8 mouse cellular contexts compared by ENCODE assay signal in genomic region chr3:96327131-96327530, GRCm38 (mm10). TPM values are rescaled to one million over a fixed set of nuclear protein-coding genes. Genes with fewer than 3 reads are reported as not detected.
DNase-seq lines count a peak whose midpoint lies in the region; ATAC-seq and TF ChIP-seq lines count a peak whose summit lies in the region.

No protein-coding gene starts in this region.

- peaks cover 3% of the 10 kb centered on the region; the same call in 1 of the 2 replicates for H3K4me1 ChIP-seq in heart, embryonic 11.5 days (ENCODE audit: control insufficient read depth, insufficient read depth, low read length)
- no peaks in the 10 kb centered on the region for H3K4me1 ChIP-seq in kidney, postnatal 0 days (replicated peaks; ENCODE audit: insufficient read depth, low read length)

- H3K9ac ChIP-seq in heart, embryonic 11.5 days (ENCODE audit: low read depth, low read length), result no peak overlapping the region
- H3K9ac ChIP-seq in kidney, postnatal 0 days (ENCODE audit: low read depth, low read length), result no peak overlapping the region

- H3K9me3 ChIP-seq in heart, embryonic 11.5 days (replicated peaks; ENCODE audit: control insufficient read depth, low read length), result no peaks in the 10 kb centered on the region
- H3K9me3 ChIP-seq in kidney, postnatal 0 days (replicated peaks; ENCODE audit: low read length), result no peaks in the 10 kb centered on the region

- peak; percentile 68 for TF ChIP-seq CTCF in kidney, postnatal 0 days (IDR thresholded peaks at IDR 0.05; ENCODE audit: low read depth)

- H3K27ac ChIP-seq in heart, embryonic 11.5 days (ENCODE audit: low read depth, low read length), result no peak overlapping the region
- H3K27ac ChIP-seq in kidney, postnatal 0 days, result no peak overlapping the region

- H3K4me2 ChIP-seq in heart, embryonic 11.5 days, result peak overlapping the region; percentile 72
- H3K4me2 ChIP-seq in kidney, postnatal 0 days (ENCODE audit: low read length), result no peak overlapping the region

- peaks cover 36% of the 10 kb centered on the region for H3K27me3 ChIP-seq in heart, embryonic 11.5 days (ENCODE audit: control insufficient read depth, insufficient read depth, low read length)
- H3K27me3 ChIP-seq in kidney, postnatal 0 days (ENCODE audit: insufficient read depth, low read length), result peaks cover 75% of the 10 kb centered on the region

- H3K4me3 ChIP-seq in heart, embryonic 11.5 days (ENCODE audit: low read depth, low read length), result no peak overlapping the region
- H3K4me3 ChIP-seq in kidney, postnatal 0 days (replicated peaks; ENCODE audit: low read depth, low read length), result no peak overlapping the region

- H3K36me3 ChIP-seq in heart, embryonic 11.5 days (ENCODE audit: control insufficient read depth, insufficient read depth, low read length), result no peaks in the 10 kb centered on the region
- no peaks in the 10 kb centered on the region for H3K36me3 ChIP-seq in kidney, postnatal 0 days (ENCODE audit: insufficient read depth, low read length)

- 4% methylated on average over 6 of the region's 6 CpGs for WGBS in heart, embryonic 11.5 days (ENCODE audit: insufficient replicate concordance)
- 3% methylated on average over 6 of the region's 6 CpGs for WGBS in kidney, postnatal 0 days

- no peak for ATAC-seq in heart, embryonic 11.5 days (replicated peaks; ENCODE audit: insufficient number of reproducible peaks, low FRiP score, low TSS enrichment)
- ATAC-seq in kidney, postnatal 0 days (replicated peaks; ENCODE audit: low FRiP score, low read depth), result no peak
- peak; percentile 44; the same call in 1 of the 2 replicates for ATAC-seq in neutrophil, adult 5-6 weeks (ENCODE audit: extremely low read depth, insufficient number of reproducible peaks, low FRiP score, poor library complexity, severe bottlenecking)

- DNase-seq in heart, adult 9 months (ENCODE audit: low spot score in 2 of 2), result no peak
- DNase-seq in CD4-positive, CD25-positive, alpha-beta regulatory T cell, adult 2 months (ENCODE audit: low read depth, low spot score), result peak; percentile 79
- peak; percentile 77 for DNase-seq in embryo, embryonic 10 days (ENCODE audit: low spot score)
- peak; percentile 76 for DNase-seq in kidney, postnatal 0 days (ENCODE audit: low spot score)
- no peak for DNase-seq in frontal cortex, postnatal 14 days (ENCODE audit: low spot score in 2 of 2)
- no peak for DNase-seq in frontal cortex, postnatal 10 days (ENCODE audit: low spot score in 2 of 2)

RNA-seq across cellular contexts. Expression of gene Fcgr1, which starts 33.4 kb away (rescaled TPM):
- 0.89 and 1.3 TPM in 2 replicates for polyA plus RNA-seq in heart, embryonic 11.5 days (2014; fragmentation: Nextera tagmentation; extraction: Ambion mirVana)
- 2.0 and 2.5 TPM in 2 replicates for polyA plus RNA-seq in kidney, postnatal 0 days (2015; fragmentation: Nextera tagmentation; extraction: Ambion mirVana)
- 3.7 and 4.9 TPM in 2 replicates for total RNA-seq in neutrophil, adult 5-6 weeks (2017)

RNA-seq across cellular contexts. Expression of gene Hist2h2bb, which starts 57.6 kb away (rescaled TPM):
- polyA plus RNA-seq in heart, embryonic 11.5 days (2014; fragmentation: Nextera tagmentation; extraction: Ambion mirVana), result 6.6 and 7.1 TPM in 2 replicates
- 4.9 and 5.4 TPM in 2 replicates for polyA plus RNA-seq in kidney, postnatal 0 days (2015; fragmentation: Nextera tagmentation; extraction: Ambion mirVana)
- 290 and 294 TPM in 2 replicates for total RNA-seq in neutrophil, adult 5-6 weeks (2017)

RNA-seq across cellular contexts. Expression of gene Hist2h3b, which starts 58.7 kb away (rescaled TPM):
- polyA plus RNA-seq in heart, embryonic 11.5 days (2014; fragmentation: Nextera tagmentation; extraction: Ambion mirVana), result 24.3 and 29.5 TPM in 2 replicates
- polyA plus RNA-seq in kidney, postnatal 0 days (2015; fragmentation: Nextera tagmentation; extraction: Ambion mirVana), result 34.6 and 36.5 TPM in 2 replicates
- 18.0 and 33.1 TPM in 2 replicates for total RNA-seq in neutrophil, adult 5-6 weeks (2017)

Comparison
In these comparisons a context has a peak if more than half of its experiments do, and no peak if none do; other contexts are left out.
1. DNase-seq: peak in CD4-positive, CD25-positive, alpha-beta regulatory T cell, adult 2 months (single experiment), embryo, embryonic 10 days (single experiment) and kidney, postnatal 0 days (single experiment); none in heart, adult 9 months (0 of 2), frontal cortex, postnatal 14 days (0 of 2) and frontal cortex, postnatal 10 days (0 of 2).